Mouse (Mus musculus) heart, postnatal 0 days (tissue): ENCODE data around the gene Evi5l.
A peak's percentile ranks its signal among the peaks of the same experiment; 100 is the strongest.

Experiments
- CTCF ChIP-seq: IDR thresholded peaks from 2 replicates; pipeline ENCODE4 v1.5.1; 2016; ENCODE audit warnings: antibody characterized with exemption, control low read depth, low read depth
- EP300 ChIP-seq: IDR thresholded peaks from 2 replicates; pipeline ENCODE4 v1.6.1; 2016; ENCODE audit warnings: antibody characterized with exemption, low read depth

- TF ChIP-seq CTCF: peak; percentile 75
- TF ChIP-seq EP300: no peak
These were observed 26.4 kb upstream of the Evi5l start for GRCm38 (mm10) chr8:4139660-4140646.
